Mouse (Mus musculus): ENCODE data around the gene Foxn3. TPM values are rescaled to one million over a fixed set of nuclear protein-coding genes. Genes with fewer than 3 reads are reported as not detected.

The Foxn3 gene
- total RNA-seq, 2 experiments from 2014 or later = 50.0 to 56.6 TPM

GRCm38 (mm10) chr12:99338754-99339153 lies 224.6 kb downstream of the Foxn3 start:
- DNase-seq (ENCODE audit: extremely low spot score in 1 of 2, low spot score in 1 of 2) = no peak

GRCm38 (mm10) chr12:99337171-99337435 lies 226.3 kb downstream of the Foxn3 start:
- DNase-seq (ENCODE audit: extremely low spot score in 1 of 2, low spot score in 1 of 2) = no peak

- DNase-seq (ENCODE audit: extremely low spot score in 1 of 2, low spot score in 1 of 2) = no peak
Observed at GRCm38 (mm10) chr12:99336349-99337170, 226.8 kb downstream of the Foxn3 start.

GRCm38 (mm10) chr12:99335628-99336027 lies 227.8 kb downstream of the Foxn3 start:
- DNase-seq (ENCODE audit: extremely low spot score in 1 of 2, low spot score in 1 of 2) = no peak

GRCm38 (mm10) chr12:99334026-99334425 lies 229.4 kb downstream of the Foxn3 start:
- no peak for DNase-seq (ENCODE audit: extremely low spot score in 1 of 2, low spot score in 1 of 2)

- no peak for DNase-seq (ENCODE audit: extremely low spot score in 1 of 2, low spot score in 1 of 2)
Observed at GRCm38 (mm10) chr12:99333304-99333968, 229.9 kb downstream of the Foxn3 start.

GRCm38 (mm10) chr12:99332144-99332807 lies 231.1 kb downstream of the Foxn3 start:
- DNase-seq (ENCODE audit: extremely low spot score in 1 of 2, low spot score in 1 of 2) = no peak

GRCm38 (mm10) chr12:99331341-99331947 lies 231.9 kb downstream of the Foxn3 start:
- DNase-seq (ENCODE audit: extremely low spot score in 1 of 2, low spot score in 1 of 2) = no peak

- DNase-seq (ENCODE audit: extremely low spot score in 1 of 2, low spot score in 1 of 2) = no peak
Observed at GRCm38 (mm10) chr12:99330822-99331285, 232.5 kb downstream of the Foxn3 start.

GRCm38 (mm10) chr12:99329301-99330257 lies 233.8 kb downstream of the Foxn3 start:
- no peak for DNase-seq (ENCODE audit: extremely low spot score in 1 of 2, low spot score in 1 of 2)

- no peak for DNase-seq (ENCODE audit: extremely low spot score in 1 of 2, low spot score in 1 of 2)
Observed at GRCm38 (mm10) chr12:99326157-99326556, 237.2 kb downstream of the Foxn3 start.

GRCm38 (mm10) chr12:99321633-99322431 lies 241.6 kb downstream of the Foxn3 start:
- DNase-seq (ENCODE audit: extremely low spot score in 1 of 2, low spot score in 1 of 2) = no peak

GRCm38 (mm10) chr12:99320966-99321496 lies 242.4 kb downstream of the Foxn3 start:
- no peak for DNase-seq (ENCODE audit: extremely low spot score in 1 of 2, low spot score in 1 of 2)

GRCm38 (mm10) chr12:99319896-99320295 lies 243.5 kb downstream of the Foxn3 start:
- no peak for DNase-seq (ENCODE audit: extremely low spot score in 1 of 2, low spot score in 1 of 2)

GRCm38 (mm10) chr12:99319171-99319570 lies 244.2 kb downstream of the Foxn3 start:
- no peak for DNase-seq (ENCODE audit: extremely low spot score in 1 of 2, low spot score in 1 of 2)

- no peak for DNase-seq (ENCODE audit: extremely low spot score in 1 of 2, low spot score in 1 of 2)
Observed at GRCm38 (mm10) chr12:99315931-99316330, 247.5 kb downstream of the Foxn3 start.

GRCm38 (mm10) chr12:99314817-99315216 lies 248.6 kb downstream of the Foxn3 start:
- no peak for DNase-seq (ENCODE audit: extremely low spot score in 1 of 2, low spot score in 1 of 2)

- no peak for DNase-seq (ENCODE audit: extremely low spot score in 1 of 2, low spot score in 1 of 2)
Observed at GRCm38 (mm10) chr12:99311303-99311702, 252.1 kb downstream of the Foxn3 start.

GRCm38 (mm10) chr12:99309937-99310336 lies 253.4 kb downstream of the Foxn3 start:
- no peak for DNase-seq (ENCODE audit: extremely low spot score in 1 of 2, low spot score in 1 of 2)
